In genomic region chr10:20764352-20764751, GRCm38 (mm10) we compare ENCODE assay signal across 26 mouse cellular contexts.
"Had no signal": no experiment of that assay in that cellular context is flagged by ENCODE, and none has a peak within 500 bp of the region (broad histone marks: within the 10 kb centered on the region; RNA-seq: fewer than 3 reads in every experiment).

No protein-coding gene starts in this region.

- H3K36me3 ChIP-seq: heart, embryonic 10.5 days; heart, embryonic 12.5 days; hindbrain, embryonic 10.5 days; hindbrain, embryonic 12.5 days; kidney, embryonic 15.5 days; limb, embryonic 12.5 days; liver, embryonic 12.5 days had no signal

- H3K27me3 ChIP-seq: heart, embryonic 12.5 days; hindbrain, embryonic 12.5 days; kidney, embryonic 15.5 days; limb, embryonic 12.5 days; liver, embryonic 12.5 days had no signal

- H3K4me3 ChIP-seq: gastrocnemius, adult 2 months; heart, embryonic 10.5 days; heart, embryonic 12.5 days; hindbrain, embryonic 10.5 days; hindbrain, embryonic 12.5 days; kidney, embryonic 15.5 days; limb, embryonic 12.5 days; liver, embryonic 12.5 days had no signal

- H3K4me1 ChIP-seq: heart, embryonic 10.5 days; heart, embryonic 12.5 days; hindbrain, embryonic 10.5 days; hindbrain, embryonic 12.5 days; kidney, embryonic 15.5 days; liver, embryonic 12.5 days had no signal

- ATAC-seq: hindbrain, embryonic 16.5 days; intestine, embryonic 16.5 days; liver, embryonic 12.5 days had no signal

- DNase-seq: gastrocnemius, adult 2 months; gastrocnemius, postnatal 10 days; gastrocnemius, postnatal 25 days; heart, adult 18-20 months; heart, postnatal 10 days; heart, postnatal 4 days; kidney, adult 11 months; kidney, adult 2 months; kidney, adult 9 months; kidney, postnatal 14 days; kidney, postnatal 36 days; layer of hippocampus, adult 9-11 months; layer of hippocampus, postnatal 36 days; left cerebral cortex, postnatal 4 days had no signal

- H3K27ac ChIP-seq: gastrocnemius, adult 2 months; heart, embryonic 10.5 days; hindbrain, embryonic 10.5 days; hindbrain, embryonic 12.5 days; hindbrain, embryonic 14.5 days; kidney, embryonic 15.5 days; kidney, postnatal 0 days; limb, embryonic 12.5 days; liver, embryonic 12.5 days; liver, embryonic 14.5 days had no signal

- H3K4me2 ChIP-seq: heart, embryonic 12.5 days; hindbrain, embryonic 12.5 days; hindbrain, embryonic 14.5 days; kidney, embryonic 15.5 days; limb, embryonic 12.5 days; liver, embryonic 12.5 days had no signal

- H3K9ac ChIP-seq: heart, embryonic 12.5 days; hindbrain, embryonic 12.5 days; hindbrain, embryonic 14.5 days; kidney, embryonic 15.5 days; limb, embryonic 12.5 days; liver, embryonic 12.5 days; liver, embryonic 14.5 days had no signal

- H3K9me3 ChIP-seq: heart, embryonic 10.5 days; heart, embryonic 12.5 days; hindbrain, embryonic 10.5 days; hindbrain, embryonic 12.5 days; kidney, embryonic 15.5 days; limb, embryonic 12.5 days; liver, embryonic 12.5 days had no signal
